Mouse (Mus musculus) MEL (cell line): ENCODE data around the gene Ntng1.

Experiments used
- GATA1 ChIP-seq: IDR thresholded peaks from 2 replicates; pipeline ENCODE4 v1.6.1; 2011; ENCODE audit warnings: low read depth, low read length, improper control_type of control experiment
- HCFC1 ChIP-seq: IDR thresholded peaks from 2 replicates; pipeline ENCODE4 v1.6.1; 2012; ENCODE audit warnings: low read depth, mild to moderate bottlenecking, inconsistent platforms, low read length, improper control_type of control experiment, moderate library complexity
- MAX ChIP-seq: IDR thresholded peaks from 2 replicates; pipeline ENCODE4 v1.6.1; 2011; ENCODE audit warnings: low read length, improper control_type of control experiment
- MAZ ChIP-seq: IDR thresholded peaks from 2 replicates; pipeline ENCODE4 v1.6.1; 2012; ENCODE audit warnings: low read depth, mild to moderate bottlenecking, inconsistent platforms, low read length, improper control_type of control experiment
- MXI1 ChIP-seq: IDR thresholded peaks from 2 replicates; pipeline ENCODE4 v1.6.1; 2011; ENCODE audit warnings: mild to moderate bottlenecking, low read depth, low read length, improper control_type of control experiment
- MYC ChIP-seq: IDR thresholded peaks from 2 replicates; pipeline ENCODE4 v1.6.1; 2011; ENCODE audit warnings: low read depth, mild to moderate bottlenecking, low read length, improper control_type of control experiment, moderate library complexity
- POLR2A ChIP-seq, 2 experiments: IDR thresholded peaks; 2 replicates each; pipeline ENCODE4 v1.6.1; 2011 to 2012; ENCODE audit warnings: low read length in 2 of 2, mild to moderate bottlenecking in 2 of 2, control low read depth in 1 of 2, improper control_type of control experiment in 1 of 2, low read depth in 1 of 2, moderate library complexity in 1 of 2; ENCODE audit not compliant: control insufficient read depth in 1 of 2, insufficient read depth in 1 of 2, poor library complexity in 1 of 2

DNA sequence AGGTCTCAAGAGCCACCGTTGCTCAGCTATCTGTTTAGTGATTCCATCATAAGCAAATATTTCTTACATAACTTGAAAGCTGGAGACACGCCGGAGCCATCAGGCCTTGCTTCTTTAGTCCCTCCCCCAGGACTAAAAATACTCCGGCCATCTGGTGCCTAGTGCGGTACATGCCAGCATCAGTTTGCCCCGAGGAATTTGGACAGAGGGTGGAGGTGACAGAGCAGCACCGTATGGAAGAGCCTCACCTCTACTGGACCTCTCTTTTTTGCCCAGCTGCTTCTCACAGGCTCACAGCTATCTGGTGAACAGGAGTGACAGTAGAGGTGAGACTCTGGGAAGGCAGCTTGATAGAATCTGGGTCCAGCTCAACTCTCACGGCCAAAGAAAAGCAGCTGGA is 211.6 kb downstream of the Ntng1 start:
- no peak for TF ChIP-seq HCFC1
- TF ChIP-seq MAX = no peak
- TF ChIP-seq POLR2A (IDR thresholded peaks at IDR 0.05; ENCODE audit: control insufficient read depth in 1 of 2, insufficient read depth in 1 of 2, low read depth in 1 of 2, low read length in 2 of 2, poor library complexity in 1 of 2) = no peak
- no peak for TF ChIP-seq MXI1
- no peak for TF ChIP-seq GATA1
- TF ChIP-seq MAZ = no peak
- no peak for TF ChIP-seq MYC
